Mouse (Mus musculus): Measurements from ENCODE around the gene Gm20388. TPM values are rescaled to one million over a fixed set of nuclear protein-coding genes. Genes with fewer than 3 reads are reported as not detected.

The Gm20388 gene
- total and polyA plus RNA-seq, 2 experiments from 2014 or later, result 51.3 TPM; not detected in 1

DNA sequence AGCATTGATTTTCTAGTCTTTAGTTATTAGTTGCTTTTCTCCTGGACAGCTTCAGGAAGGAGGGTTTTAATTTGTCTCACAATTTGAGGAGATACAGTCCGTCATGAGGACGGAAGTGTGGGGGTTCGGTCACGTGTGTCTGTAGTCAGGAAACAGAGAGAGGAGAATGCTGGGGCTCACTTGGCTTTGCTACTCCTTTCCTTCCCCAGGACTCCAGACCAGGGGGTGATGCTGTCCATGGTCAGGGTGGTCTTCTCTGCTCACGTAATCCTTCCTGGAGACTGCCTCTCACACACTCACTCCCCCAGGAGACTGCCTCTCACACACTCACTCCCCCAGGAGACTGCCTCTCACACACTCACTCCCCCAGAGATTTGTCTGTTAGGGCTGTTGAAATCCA, 4133.8 kb downstream of the Gm20388 start:
- WGBS, result 95% methylated on average over 5 of the region's 5 CpGs
- H3K9me3 ChIP-seq (ENCODE audit: low read length), result no peaks in the 10 kb centered on the region
- H3K27me3 ChIP-seq (ENCODE audit: insufficient read depth, low read length), result no peaks in the 10 kb centered on the region
- H3K36me3 ChIP-seq (ENCODE audit: insufficient read depth), result peaks cover 42% of the 10 kb centered on the region
- no peak overlapping the region for H3K9ac ChIP-seq
- DNase-seq, result no peak
- no peaks in the 10 kb centered on the region for H3K4me1 ChIP-seq (ENCODE audit: insufficient read depth)
- TF ChIP-seq CTCF (IDR thresholded peaks at IDR 0.05; ENCODE audit: low read depth), result no peak
- H3K4me2 ChIP-seq (ENCODE audit: low read depth), result no peak overlapping the region
- ATAC-seq, result no peak
- H3K27ac ChIP-seq (ENCODE audit: low read depth, low read length), result no peak overlapping the region
- no peak overlapping the region for H3K4me3 ChIP-seq (ENCODE audit: low read depth, low read length)

DNA sequence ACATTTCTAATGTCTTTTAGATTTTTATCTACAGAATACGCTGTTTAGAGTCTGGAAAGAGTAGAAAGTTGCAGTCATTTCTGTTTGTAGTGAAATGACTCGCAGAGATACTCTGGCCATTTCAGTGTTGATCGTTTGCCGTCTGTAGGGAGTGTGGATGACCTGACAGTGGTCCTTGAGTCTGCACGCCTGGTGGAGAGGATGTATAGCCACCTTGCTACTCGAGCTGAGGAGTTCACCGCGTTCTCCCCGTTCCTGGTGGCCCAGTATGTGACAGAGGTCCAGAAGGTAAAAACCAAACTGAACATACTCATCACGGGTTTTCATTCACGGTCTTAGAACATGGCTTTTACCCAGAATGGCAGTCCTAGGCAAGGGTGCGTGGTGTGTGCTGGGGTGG, 4134.3 kb downstream of the Gm20388 start:
- ATAC-seq (no peak), DNase-seq (no peak)
- H3K36me3 ChIP-seq (ENCODE audit: insufficient read depth), result peaks cover 40% of the 10 kb centered on the region
- H3K9ac ChIP-seq, result no peak overlapping the region
- 95% methylated on average over 12 of the region's 12 CpGs for WGBS
- no peak overlapping the region for H3K4me3 ChIP-seq (ENCODE audit: low read depth, low read length)
- no peaks in the 10 kb centered on the region for H3K9me3 ChIP-seq (ENCODE audit: low read length)
- H3K27me3 ChIP-seq (ENCODE audit: insufficient read depth, low read length), result no peaks in the 10 kb centered on the region
- H3K27ac ChIP-seq (ENCODE audit: low read depth, low read length), result no peak overlapping the region
- no peak for TF ChIP-seq CTCF (IDR thresholded peaks at IDR 0.05; ENCODE audit: low read depth)
- no peaks in the 10 kb centered on the region for H3K4me1 ChIP-seq (ENCODE audit: insufficient read depth)
- no peak overlapping the region for H3K4me2 ChIP-seq (ENCODE audit: low read depth)

DNA sequence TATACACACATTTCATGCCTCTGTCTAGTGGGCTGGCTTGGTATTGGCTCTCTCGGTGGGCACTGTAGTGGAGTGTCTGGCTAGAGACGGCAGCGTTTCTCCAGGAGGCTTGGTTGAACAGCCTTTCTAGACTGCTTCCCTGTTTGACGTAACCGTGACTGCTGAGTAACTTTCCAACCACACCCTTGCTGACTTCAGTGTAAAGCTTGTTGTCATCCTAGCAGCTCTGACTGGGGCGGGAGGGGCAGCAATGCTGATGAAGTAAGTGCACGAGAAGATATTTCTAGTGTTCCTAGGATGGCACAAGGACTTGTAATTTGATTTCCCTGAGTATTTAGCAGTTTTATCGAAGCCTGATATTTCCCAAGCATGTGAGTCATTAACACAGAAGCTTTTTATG, 4135.2 kb downstream of the Gm20388 start:
- Histone ChIP-seq H3K9ac (no peak overlapping the region), H3K36me3 (ENCODE audit: insufficient read depth) (peaks cover 44% of the 10 kb centered on the region), H3K9me3 (ENCODE audit: low read length) (no peaks in the 10 kb centered on the region), H3K4me1 (ENCODE audit: insufficient read depth) (no peaks in the 10 kb centered on the region), H3K27me3 (ENCODE audit: insufficient read depth, low read length) (no peaks in the 10 kb centered on the region), H3K4me2 (ENCODE audit: low read depth) (no peak overlapping the region), H3K27ac (ENCODE audit: low read depth, low read length) (no peak overlapping the region), H3K4me3 (ENCODE audit: low read depth, low read length) (no peak overlapping the region)
- no peak for DNase-seq
- 91% methylated on average over 8 of the region's 8 CpGs for WGBS
- no peak for ATAC-seq
- TF ChIP-seq CTCF (IDR thresholded peaks at IDR 0.05; ENCODE audit: low read depth), result no peak

DNA sequence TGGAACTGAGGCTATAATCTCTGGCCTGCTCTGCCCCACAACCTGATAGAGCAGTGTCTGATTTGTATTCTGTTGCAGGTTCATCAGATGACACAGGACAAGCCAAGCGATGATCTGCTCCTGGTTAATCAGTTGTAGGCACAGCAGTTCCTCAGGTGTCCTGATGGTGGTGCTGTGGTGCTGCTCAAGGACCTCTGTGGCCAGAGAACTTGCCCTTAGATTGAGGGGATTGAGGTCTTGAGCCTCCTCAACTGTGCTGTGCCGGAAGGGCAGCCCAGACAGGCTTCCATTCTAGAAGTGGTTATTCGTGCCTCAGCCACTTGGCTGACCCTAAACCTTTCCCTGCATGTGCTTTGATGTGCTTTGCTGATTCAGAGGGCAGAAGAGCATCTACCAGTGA, 4141.5 kb downstream of the Gm20388 start:
- H3K27ac ChIP-seq (ENCODE audit: low read depth, low read length), result no peak overlapping the region
- no peaks in the 10 kb centered on the region for H3K4me1 ChIP-seq (ENCODE audit: insufficient read depth)
- no peak overlapping the region for H3K4me2 ChIP-seq (ENCODE audit: low read depth)
- H3K4me3 ChIP-seq (ENCODE audit: low read depth, low read length), result no peak overlapping the region
- peak; percentile 48; the same call in 1 of the 2 replicates for ATAC-seq
- WGBS, result 19% methylated on average over 3 of the region's 3 CpGs
- peak; percentile 80 for DNase-seq
- H3K9ac ChIP-seq, result no peak overlapping the region
- peak; percentile 99 for TF ChIP-seq CTCF (IDR thresholded peaks at IDR 0.05; ENCODE audit: low read depth)
- peaks cover 14% of the 10 kb centered on the region for H3K36me3 ChIP-seq (ENCODE audit: insufficient read depth)
- no peaks in the 10 kb centered on the region for H3K9me3 ChIP-seq (ENCODE audit: low read length)
- H3K27me3 ChIP-seq (ENCODE audit: insufficient read depth, low read length), result no peaks in the 10 kb centered on the region

DNA sequence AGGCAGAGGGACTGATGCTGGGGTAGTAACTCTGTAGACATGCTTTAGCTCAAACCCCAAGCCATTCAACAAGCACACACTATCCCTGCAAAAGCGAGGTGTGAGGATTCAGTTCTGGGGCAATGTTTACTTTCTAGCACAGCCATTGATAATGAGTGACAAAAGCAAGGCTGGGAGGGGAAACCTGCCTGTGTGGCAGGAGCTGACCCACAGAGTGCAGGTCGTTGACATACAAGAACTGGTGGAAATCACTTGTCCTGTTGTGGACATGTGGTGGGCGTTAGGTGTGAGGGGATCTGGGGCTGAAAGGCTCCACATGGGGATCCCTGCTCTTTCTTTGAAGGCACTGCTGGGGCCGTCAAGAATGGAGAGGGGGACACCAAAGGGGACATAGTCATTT, 4141.9 kb downstream of the Gm20388 start:
- no peak overlapping the region for H3K9ac ChIP-seq
- no peaks in the 10 kb centered on the region for H3K4me1 ChIP-seq (ENCODE audit: insufficient read depth)
- TF ChIP-seq CTCF (IDR thresholded peaks at IDR 0.05; ENCODE audit: low read depth), result no peak
- DNase-seq (no peak), ATAC-seq (no peak)
- no peaks in the 10 kb centered on the region for H3K27me3 ChIP-seq (ENCODE audit: insufficient read depth, low read length)
- 66% methylated on average over 4 of the region's 4 CpGs for WGBS
- no peak overlapping the region for H3K27ac ChIP-seq (ENCODE audit: low read depth, low read length)
- H3K36me3 ChIP-seq (ENCODE audit: insufficient read depth), result peaks cover 11% of the 10 kb centered on the region
- H3K4me2 ChIP-seq (ENCODE audit: low read depth), result no peak overlapping the region
- H3K9me3 ChIP-seq (ENCODE audit: low read length), result no peaks in the 10 kb centered on the region
- H3K4me3 ChIP-seq (ENCODE audit: low read depth, low read length), result no peak overlapping the region

- 82% methylated on average over 11 of the region's 11 CpGs for WGBS
- H3K27me3 ChIP-seq (ENCODE audit: insufficient read depth, low read length), result no peaks in the 10 kb centered on the region
- H3K4me2 ChIP-seq (ENCODE audit: low read depth), result no peak overlapping the region
- H3K4me3 ChIP-seq (ENCODE audit: low read depth, low read length), result no peak overlapping the region
- DNase-seq, result no peak
- no peaks in the 10 kb centered on the region for H3K36me3 ChIP-seq (ENCODE audit: insufficient read depth)
- no peak overlapping the region for H3K9ac ChIP-seq
- no peaks in the 10 kb centered on the region for H3K9me3 ChIP-seq (ENCODE audit: low read length)
- no peaks in the 10 kb centered on the region for H3K4me1 ChIP-seq (ENCODE audit: insufficient read depth)
- no peak for TF ChIP-seq CTCF (IDR thresholded peaks at IDR 0.05; ENCODE audit: low read depth)
- ATAC-seq, result no peak
- no peak overlapping the region for H3K27ac ChIP-seq (ENCODE audit: low read depth, low read length)
These were observed 4146.4 kb downstream of the Gm20388 start for GRCm38 (mm10) chr8:124056832-124057655.

DNA sequence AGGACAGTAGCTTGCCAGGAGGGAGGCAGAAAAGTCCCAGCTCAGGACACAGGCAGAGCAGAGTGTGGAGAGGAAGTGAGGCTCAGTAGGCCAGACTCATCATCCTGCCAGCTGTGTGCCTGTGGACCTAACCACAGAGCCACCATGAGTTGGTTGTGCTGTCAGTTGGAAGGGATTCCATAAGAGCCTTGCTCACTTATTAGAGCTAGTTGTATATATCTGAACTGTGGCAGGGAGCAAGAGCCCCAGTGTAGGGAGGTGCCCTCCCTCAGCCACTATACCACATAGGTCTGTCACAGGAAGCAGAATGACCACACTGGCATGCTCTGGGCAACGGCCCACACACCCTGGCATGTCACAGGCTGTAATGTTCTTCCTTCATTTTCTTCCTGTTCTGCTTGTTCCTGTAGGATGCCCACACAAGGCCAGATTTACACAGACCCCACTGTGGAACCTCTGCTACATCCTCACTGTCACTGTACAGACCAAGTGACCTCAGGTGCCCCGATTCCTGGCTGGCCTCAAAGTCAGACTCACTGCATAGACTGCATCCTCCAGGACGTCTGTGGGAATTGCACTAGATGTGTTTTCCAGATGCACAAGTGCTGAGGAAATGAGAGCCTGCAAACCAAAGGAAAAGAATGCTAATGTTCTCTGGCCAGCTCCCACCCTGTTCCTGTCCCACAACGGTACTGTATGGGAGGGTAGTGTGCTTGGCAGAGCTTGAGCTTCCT, 4155.9 kb downstream of the Gm20388 start:
- ATAC-seq (no peak), DNase-seq (no peak)
- TF ChIP-seq CTCF (IDR thresholded peaks at IDR 0.05; ENCODE audit: low read depth), result no peak
- H3K36me3 ChIP-seq (ENCODE audit: insufficient read depth), result no peaks in the 10 kb centered on the region
- H3K4me2 ChIP-seq (ENCODE audit: low read depth), result no peak overlapping the region
- no peaks in the 10 kb centered on the region for H3K27me3 ChIP-seq (ENCODE audit: insufficient read depth, low read length)
- H3K27ac ChIP-seq (ENCODE audit: low read depth, low read length), result no peak overlapping the region
- no peaks in the 10 kb centered on the region for H3K4me1 ChIP-seq (ENCODE audit: insufficient read depth)
- H3K9ac ChIP-seq, result no peak overlapping the region
- no peak overlapping the region for H3K4me3 ChIP-seq (ENCODE audit: low read depth, low read length)
- WGBS, result 61% methylated on average over 4 of the region's 4 CpGs
- H3K9me3 ChIP-seq (ENCODE audit: low read length), result no peaks in the 10 kb centered on the region

Measured in forebrain, postnatal 0 days (tissue).